Mouse (Mus musculus) myocyte (in vitro differentiated cells): Measurements from ENCODE around the gene Gm20075. TPM values are rescaled to one million over a fixed set of nuclear protein-coding genes. Genes with fewer than 3 reads are reported as not detected.
"Not testable (repeated sequence)": the region's sequence is repeated elsewhere in the genome, so short reads cannot be mapped to it uniquely, and the experiment has no call there.

Experiments used
- H3K27me3 ChIP-seq: one replicate; pipeline ENCODE4 v1.6.1; 2011; ENCODE audit not compliant: control insufficient read depth, insufficient read depth, insufficient read length
- H3K36me3 ChIP-seq: one replicate; pipeline ENCODE4 v1.6.1; 2011; ENCODE audit not compliant: control insufficient read depth, insufficient read depth
- H3K4me2 ChIP-seq: one replicate; pipeline ENCODE4 v1.6.1; 2011; ENCODE audit warnings: low read depth, control low read depth
- H3K4me3 ChIP-seq: one replicate; pipeline ENCODE4 v1.5.1; 2011; ENCODE audit warnings: mild to moderate bottlenecking, control low read depth, moderate library complexity
- H3K79me2 ChIP-seq: one replicate; pipeline ENCODE4 v1.6.1; 2011; ENCODE audit not compliant: control insufficient read depth, insufficient read depth
- H3ac ChIP-seq: one replicate; pipeline ENCODE4 v1.6.1; 2011; ENCODE audit not compliant: control insufficient read depth, insufficient read length
- CEBPB ChIP-seq: IDR thresholded peaks from 2 replicates; pipeline ENCODE4 v1.6.1; 2011; ENCODE audit warnings: mild to moderate bottlenecking, moderate library complexity; ENCODE audit not compliant: poor library complexity, insufficient read depth, severe bottlenecking
- E2F4 ChIP-seq: IDR thresholded peaks from one replicate; pipeline ENCODE4 v1.6.1; 2011; ENCODE audit warnings: mild to moderate bottlenecking, control low read depth, moderate library complexity; ENCODE audit not compliant: insufficient read depth
- MAX ChIP-seq: IDR thresholded peaks from one replicate; pipeline ENCODE4 v1.6.1; 2011; ENCODE audit warnings: low read depth, mild to moderate bottlenecking, control low read depth
- MYOD1 ChIP-seq, 3 experiments: IDR thresholded peaks; one replicate each; pipeline ENCODE4 v1.6.1; 2011; ENCODE audit warnings: control low read depth in 2 of 3, low read depth in 2 of 3, mild to moderate bottlenecking in 2 of 3, moderate library complexity in 1 of 3; ENCODE audit not compliant: insufficient read length in 2 of 3, control insufficient read depth in 1 of 3
- MYOG ChIP-seq, 3 experiments: IDR thresholded peaks; one replicate each; pipeline ENCODE4 v1.6.1; 2011; ENCODE audit warnings: control low read depth in 2 of 3, low read depth in 2 of 3, mild to moderate bottlenecking in 2 of 3; ENCODE audit not compliant: insufficient read length in 2 of 3, control insufficient read depth in 1 of 3, insufficient read depth in 1 of 3
- POLR2A ChIP-seq: IDR thresholded peaks from one replicate; pipeline ENCODE4 v1.6.1; 2011; ENCODE audit warnings: low read depth, mild to moderate bottlenecking, control low read depth, moderate library complexity; ENCODE audit not compliant: insufficient read length
- POLR2AphosphoS2 ChIP-seq: IDR thresholded peaks from one replicate; pipeline ENCODE4 v1.6.1; 2011; ENCODE audit warnings: low read depth, control low read depth; ENCODE audit not compliant: insufficient read length
- REST ChIP-seq: IDR thresholded peaks from one replicate; pipeline ENCODE4 v1.6.1; 2011; ENCODE audit warnings: mild to moderate bottlenecking, control low read depth, moderate library complexity; ENCODE audit not compliant: insufficient read depth, insufficient read length
- SRF ChIP-seq: IDR thresholded peaks from one replicate; pipeline ENCODE4 v1.6.1; 2011; ENCODE audit warnings: low read depth; ENCODE audit not compliant: control insufficient read depth, insufficient read length
- TCF12 ChIP-seq: IDR thresholded peaks from one replicate; pipeline ENCODE4 v1.6.1; 2011; ENCODE audit warnings: mild to moderate bottlenecking, control low read depth; ENCODE audit not compliant: poor library complexity, insufficient read depth, severe bottlenecking
- TCF3 ChIP-seq: IDR thresholded peaks from one replicate; pipeline ENCODE4 v1.6.1; 2011; ENCODE audit warnings: low read depth, control low read depth; ENCODE audit not compliant: insufficient read length
- USF1 ChIP-seq: IDR thresholded peaks from one replicate; pipeline ENCODE4 v1.6.1; 2011; ENCODE audit warnings: low read depth, mild to moderate bottlenecking, control low read depth, moderate library complexity
- polyA plus RNA-seq: library from polyadenylated mRNA; unstranded; fragments of >200 nt; fragmentation: generic; extraction: Trizol; gene quantifications from one replicate; pipeline ENCODE4 v1.2.1, GENCODE M21; 2012; ENCODE audit warnings: missing spikeins

Gene Gm20075
- polyA plus RNA-seq, 1 experiment: 14.5 TPM

DNA sequence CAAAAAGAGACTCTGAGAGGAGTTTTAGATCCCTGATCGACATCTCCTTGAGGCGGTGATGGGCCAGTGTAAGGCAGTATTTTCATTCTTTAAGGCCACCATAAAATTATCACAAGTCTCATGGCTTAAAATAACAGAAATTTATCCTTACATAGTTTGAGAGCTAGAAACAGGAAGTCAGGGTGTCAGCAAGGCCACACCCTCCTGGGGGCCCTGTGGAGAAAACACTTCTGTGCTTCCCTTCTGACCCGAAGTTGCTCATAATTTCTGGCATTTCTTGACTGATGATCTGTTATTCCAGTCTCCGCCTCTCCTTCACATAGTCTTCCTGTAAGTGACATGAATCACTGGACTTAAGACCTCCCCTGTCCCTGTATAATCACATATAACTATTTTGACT lies 25.2 kb upstream of the Gm20075 start:
- H3K4me3 ChIP-seq: no peak overlapping the region
- no peak for TF ChIP-seq MAX
- no peak for TF ChIP-seq TCF12
- TF ChIP-seq E2F4: no peak
- no peak for TF ChIP-seq MYOG (IDR thresholded peaks at IDR 0.05; ENCODE audit: control insufficient read depth in 1 of 3, insufficient read depth in 1 of 3, insufficient read length in 2 of 3, low read depth in 2 of 3)
- TF ChIP-seq CEBPB: no peak
- no peak for TF ChIP-seq REST
- TF ChIP-seq POLR2A: no peak
- no peak for TF ChIP-seq SRF
- TF ChIP-seq MYOD1 (IDR thresholded peaks at IDR 0.05; ENCODE audit: control insufficient read depth in 1 of 3, insufficient read length in 2 of 3, low read depth in 2 of 3): no peak
- TF ChIP-seq USF1: no peak
- TF ChIP-seq TCF3: no peak
- no peak for TF ChIP-seq POLR2AphosphoS2
- no peaks in the 10 kb centered on the region for H3K79me2 ChIP-seq
- H3K36me3 ChIP-seq: no peaks in the 10 kb centered on the region
- no peaks in the 10 kb centered on the region for H3K27me3 ChIP-seq
- H3ac ChIP-seq: no peak overlapping the region
- no peak overlapping the region for H3K4me2 ChIP-seq

DNA sequence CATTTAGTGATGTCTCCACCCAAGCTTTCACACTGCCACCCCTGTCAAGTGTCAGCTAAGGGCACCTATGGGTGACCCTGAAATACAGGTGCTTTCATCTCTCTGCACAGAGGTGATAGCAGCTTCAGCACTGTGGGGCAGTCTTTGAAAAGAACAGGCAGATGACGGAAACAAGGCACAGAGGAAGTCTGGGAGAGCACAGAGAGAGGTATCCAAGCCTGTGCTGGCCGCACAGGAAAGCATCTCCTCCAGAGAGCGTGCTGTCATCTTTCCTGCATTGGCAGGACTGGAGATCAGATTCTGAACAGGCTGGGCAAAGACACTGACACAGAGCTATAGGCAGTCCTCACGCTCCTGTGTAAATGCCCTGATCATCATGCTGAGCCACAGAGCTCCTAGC lies 9.8 kb upstream of the Gm20075 start:
- H3K79me2 ChIP-seq: no peaks in the 10 kb centered on the region
- no peak overlapping the region for H3ac ChIP-seq
- H3K27me3 ChIP-seq: no peaks in the 10 kb centered on the region
- no peak for TF ChIP-seq POLR2AphosphoS2
- TF ChIP-seq REST: no peak
- no peak for TF ChIP-seq TCF12
- TF ChIP-seq MYOD1 (IDR thresholded peaks at IDR 0.05; ENCODE audit: control insufficient read depth in 1 of 3, insufficient read length in 2 of 3, low read depth in 2 of 3): no peak
- TF ChIP-seq MAX: no peak
- no peak for TF ChIP-seq USF1
- TF ChIP-seq SRF: no peak
- no peak for TF ChIP-seq CEBPB
- TF ChIP-seq POLR2A: no peak
- H3K4me2 ChIP-seq: no peak overlapping the region
- no peak overlapping the region for H3K4me3 ChIP-seq
- H3K36me3 ChIP-seq: no peaks in the 10 kb centered on the region

GRCm38 (mm10) chr13:96085581-96086302 lies 4.6 kb upstream of the Gm20075 start:
- H3K4me2 ChIP-seq: no peak overlapping the region
- H3K27me3 ChIP-seq: no peaks in the 10 kb centered on the region
- H3K4me3 ChIP-seq: no peak overlapping the region
- TF ChIP-seq POLR2AphosphoS2: no peak
- TF ChIP-seq CEBPB: no peak
- TF ChIP-seq E2F4: no peak
- TF ChIP-seq TCF12: no peak
- TF ChIP-seq MYOG (IDR thresholded peaks at IDR 0.05; ENCODE audit: control insufficient read depth in 1 of 3, insufficient read depth in 1 of 3, insufficient read length in 2 of 3, low read depth in 2 of 3): no peak
- TF ChIP-seq MYOD1 (IDR thresholded peaks at IDR 0.05; ENCODE audit: control insufficient read depth in 1 of 3, insufficient read length in 2 of 3, low read depth in 2 of 3): no peak
- no peak for TF ChIP-seq REST
- TF ChIP-seq TCF3: no peak
- TF ChIP-seq POLR2A: no peak
- TF ChIP-seq USF1: no peak
- no peak for TF ChIP-seq SRF
- no peak for TF ChIP-seq MAX
- no peak overlapping the region for H3ac ChIP-seq
- no peaks in the 10 kb centered on the region for H3K79me2 ChIP-seq
- no peaks in the 10 kb centered on the region for H3K36me3 ChIP-seq

DNA sequence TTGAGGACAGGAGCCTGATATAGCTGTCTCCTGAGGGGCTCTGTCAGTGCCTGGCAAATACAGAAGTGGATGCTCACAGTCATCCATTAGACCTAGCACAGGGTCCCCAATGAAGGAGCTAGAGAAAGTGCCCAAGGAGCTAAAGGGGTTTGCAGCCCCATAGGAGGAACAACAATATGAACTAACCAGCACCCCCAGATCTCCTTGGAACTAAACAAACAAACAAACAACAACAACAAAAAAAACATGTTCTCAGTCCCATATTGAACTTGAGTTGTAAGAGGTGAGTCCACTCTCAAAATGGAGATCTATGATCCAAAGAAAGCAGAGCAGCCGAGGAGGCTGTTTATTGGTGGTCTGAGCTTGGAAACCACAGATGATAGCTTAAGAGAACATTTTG lies 578 bp upstream of the Gm20075 start, which contains the start of gene Gm17190:
Gene Gm17190 (plus strand): TSS at position 301 of the 400 bp plus-strand sequence.
- not testable (repeated sequence) for H3ac ChIP-seq, H3K79me2 ChIP-seq, H3K4me3 ChIP-seq, H3K36me3 ChIP-seq, H3K27me3 ChIP-seq, H3K4me2 ChIP-seq

GRCm38 (mm10) chr13:96073555-96073954 lies 7.6 kb downstream of the Gm20075 start:
- no peak overlapping the region for H3K4me2 ChIP-seq

More at GRCm38 (mm10) chr13:96073555-96073954, 7.6 kb downstream of the Gm20075 start:
- no peaks in the 10 kb centered on the region for H3K79me2 ChIP-seq
- no peak for TF ChIP-seq USF1
- TF ChIP-seq CEBPB: no peak
- TF ChIP-seq TCF3: no peak
- TF ChIP-seq TCF12: no peak
- TF ChIP-seq POLR2AphosphoS2: no peak
- no peak for TF ChIP-seq E2F4
- no peak for TF ChIP-seq MAX
- TF ChIP-seq SRF: no peak
- no peak for TF ChIP-seq MYOD1 (IDR thresholded peaks at IDR 0.05; ENCODE audit: control insufficient read depth in 1 of 3, insufficient read length in 2 of 3, low read depth in 2 of 3)
- TF ChIP-seq REST: no peak
- TF ChIP-seq POLR2A: no peak
- TF ChIP-seq MYOG (IDR thresholded peaks at IDR 0.05; ENCODE audit: control insufficient read depth in 1 of 3, insufficient read depth in 1 of 3, insufficient read length in 2 of 3, low read depth in 2 of 3): no peak
- H3K27me3 ChIP-seq: no peaks in the 10 kb centered on the region
- no peak overlapping the region for H3K4me3 ChIP-seq
- H3K36me3 ChIP-seq: no peaks in the 10 kb centered on the region
- H3ac ChIP-seq: no peak overlapping the region
